Mouse (Mus musculus): ENCODE data around the gene Tmem164.

DNA sequence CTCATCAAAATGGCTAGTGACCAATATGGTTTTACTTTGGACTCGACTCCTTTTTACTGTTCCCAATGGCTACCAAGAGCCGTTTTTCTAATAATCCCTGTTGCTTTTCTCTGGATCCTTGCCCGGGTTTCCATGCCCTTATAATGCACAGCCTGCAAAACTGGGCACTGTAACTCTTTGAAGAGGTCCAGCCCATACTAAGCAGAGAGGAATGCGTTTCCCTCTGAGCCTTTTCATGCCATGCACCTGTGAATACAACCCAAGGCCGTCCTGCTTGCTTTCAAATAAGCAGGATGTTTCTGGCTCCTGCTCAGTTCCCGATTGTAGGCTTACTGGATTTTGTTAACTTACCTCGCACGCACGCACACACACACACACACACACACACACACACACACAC, 7.3 kb downstream of the Tmem164 start:
- TF ChIP-seq EP300 (optimal IDR thresholded peaks at IDR 0.05) = no peak
- TF ChIP-seq CTCF (IDR thresholded peaks at IDR 0.05; ENCODE audit: low read depth) = no peak

All from stomach, postnatal 0 days (tissue).